Mouse (Mus musculus): Measurements from ENCODE around the gene Dpf1. TPM values are rescaled to one million over a fixed set of nuclear protein-coding genes. Genes with fewer than 3 reads are reported as not detected.

Gene Dpf1
- polyA plus RNA-seq (2016; fragmentation: Nextera tagmentation; extraction: Ambion mirVana) = 105 and 118 TPM in 2 replicates

DNA sequence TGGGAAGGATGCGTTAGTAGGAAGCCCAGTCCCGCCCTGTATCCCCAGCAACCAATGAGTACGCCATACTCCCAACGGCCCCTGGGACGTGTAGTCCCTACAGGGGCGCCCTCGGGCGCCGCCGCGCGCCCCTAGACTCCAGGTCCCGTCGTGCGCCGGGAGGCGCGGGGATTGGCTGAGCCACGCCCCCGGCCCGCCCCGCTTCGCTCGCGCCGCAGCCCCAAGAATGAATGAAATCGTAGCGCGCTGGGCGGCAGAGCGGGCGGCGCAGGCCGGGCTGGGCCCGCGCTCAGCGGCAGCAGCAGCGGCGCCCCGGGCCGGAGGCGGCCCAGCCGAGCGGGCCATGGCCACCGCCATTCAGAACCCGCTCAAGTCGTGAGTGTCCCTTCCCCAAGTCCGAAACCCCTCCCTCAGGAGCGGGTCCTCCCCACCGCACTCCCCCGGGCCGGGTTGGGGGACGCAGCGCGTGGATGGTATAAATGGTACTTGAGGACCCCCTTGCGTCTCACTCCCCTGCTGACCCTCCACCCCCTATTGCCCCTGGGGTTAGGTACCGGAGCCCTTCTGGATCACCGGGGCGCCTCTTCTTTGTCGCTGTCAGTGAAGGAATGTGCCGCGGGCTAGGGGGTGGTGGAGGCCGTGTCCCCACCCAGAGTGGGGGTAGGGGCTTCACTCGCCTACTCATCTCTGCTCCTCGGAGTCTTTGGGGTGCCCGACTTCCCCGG lies at the start of gene Dpf1:
Dpf1 (plus strand) TSS at position 214 of the 725 bp plus-strand sequence.
- under 1% methylated on average over 67 of the region's 67 CpGs for WGBS
- Histone ChIP-seq H3K4me1 (peaks cover 41% of the 10 kb centered on the region), H3K9me3 (no peaks in the 10 kb centered on the region)

DNA sequence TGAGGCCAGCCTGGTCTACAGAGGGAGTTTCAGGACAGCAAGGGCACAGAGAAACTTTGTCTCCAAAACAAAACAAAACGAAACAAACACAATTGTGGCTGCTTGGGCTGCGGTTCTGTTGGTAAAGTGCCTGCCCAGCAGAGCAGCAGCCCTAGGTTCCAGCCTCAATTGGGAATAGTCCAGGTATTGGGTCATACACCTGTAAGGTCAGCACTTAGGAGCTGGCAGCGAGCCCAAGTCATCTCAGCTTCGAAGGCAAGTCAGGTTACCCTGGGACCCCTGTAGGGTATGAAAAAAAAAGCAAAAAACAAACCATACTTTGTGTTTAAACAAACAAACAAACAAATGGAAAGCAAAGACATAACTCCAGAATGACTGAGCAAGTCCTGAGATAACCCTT lies 47.9 kb upstream of the Dpf1 start:
- Histone ChIP-seq H3K4me1 (peaks cover 7% of the 10 kb centered on the region), H3K4me3 (no peak overlapping the region)
- WGBS = 89% methylated on average over 4 of the region's 4 CpGs

More for the DNA sequence above, at the start of gene Dpf1:
- peak; percentile 70 for ATAC-seq (ENCODE audit: low FRiP score, low read depth)
- Histone ChIP-seq H3K4me2 (replicated peaks) (peak within 1 kb of the TSS; percentile 86), H3K9ac (peak within 1 kb of the TSS; percentile 83), H3K4me3 (peak within 1 kb of the TSS; percentile 68), H3K27me3 (replicated peaks) (no peaks in the 10 kb centered on the region), H3K36me3 (no peaks in the 10 kb centered on the region), H3K27ac (peak within 1 kb of the TSS; percentile 72)

DNA sequence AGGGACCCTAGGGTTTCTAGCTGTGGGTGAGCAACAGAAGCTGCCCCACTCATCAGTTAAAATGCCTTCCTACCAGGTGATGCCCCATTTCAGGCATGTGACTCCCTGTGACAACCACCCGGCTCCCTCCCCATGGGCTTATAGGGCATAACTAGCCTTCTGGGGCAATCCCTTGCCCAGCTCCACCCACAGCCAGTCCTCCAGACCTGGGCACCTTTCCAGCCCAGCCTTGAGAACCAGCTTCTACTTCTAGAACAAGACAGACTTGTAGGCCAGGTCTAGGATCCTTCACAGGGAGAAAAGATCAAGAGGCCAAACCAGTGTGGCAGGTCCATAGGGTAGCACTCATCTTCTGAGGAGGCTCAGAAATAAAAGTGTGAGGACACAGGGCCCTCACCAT lies 46.4 kb upstream of the Dpf1 start:
- Histone ChIP-seq H3K4me1 (peaks cover 7% of the 10 kb centered on the region), H3K27ac (no peak overlapping the region), H3K4me3 (no peak overlapping the region), H3K36me3 (no peaks in the 10 kb centered on the region), H3K27me3 (replicated peaks) (no peaks in the 10 kb centered on the region), H3K9ac (no peak overlapping the region), H3K4me2 (replicated peaks) (no peak overlapping the region), H3K9me3 (no peaks in the 10 kb centered on the region)
- ATAC-seq (ENCODE audit: low FRiP score, low read depth) = no peak
- 92% methylated on average over 1 of the region's 1 CpGs for WGBS

More for the DNA sequence above, 47.9 kb upstream of the Dpf1 start:
- Histone ChIP-seq H3K36me3 (no peaks in the 10 kb centered on the region), H3K4me2 (replicated peaks) (no peak overlapping the region), H3K27ac (no peak overlapping the region), H3K27me3 (replicated peaks) (no peaks in the 10 kb centered on the region), H3K9me3 (no peaks in the 10 kb centered on the region), H3K9ac (no peak overlapping the region)
- ATAC-seq (ENCODE audit: low FRiP score, low read depth) = no peak

DNA sequence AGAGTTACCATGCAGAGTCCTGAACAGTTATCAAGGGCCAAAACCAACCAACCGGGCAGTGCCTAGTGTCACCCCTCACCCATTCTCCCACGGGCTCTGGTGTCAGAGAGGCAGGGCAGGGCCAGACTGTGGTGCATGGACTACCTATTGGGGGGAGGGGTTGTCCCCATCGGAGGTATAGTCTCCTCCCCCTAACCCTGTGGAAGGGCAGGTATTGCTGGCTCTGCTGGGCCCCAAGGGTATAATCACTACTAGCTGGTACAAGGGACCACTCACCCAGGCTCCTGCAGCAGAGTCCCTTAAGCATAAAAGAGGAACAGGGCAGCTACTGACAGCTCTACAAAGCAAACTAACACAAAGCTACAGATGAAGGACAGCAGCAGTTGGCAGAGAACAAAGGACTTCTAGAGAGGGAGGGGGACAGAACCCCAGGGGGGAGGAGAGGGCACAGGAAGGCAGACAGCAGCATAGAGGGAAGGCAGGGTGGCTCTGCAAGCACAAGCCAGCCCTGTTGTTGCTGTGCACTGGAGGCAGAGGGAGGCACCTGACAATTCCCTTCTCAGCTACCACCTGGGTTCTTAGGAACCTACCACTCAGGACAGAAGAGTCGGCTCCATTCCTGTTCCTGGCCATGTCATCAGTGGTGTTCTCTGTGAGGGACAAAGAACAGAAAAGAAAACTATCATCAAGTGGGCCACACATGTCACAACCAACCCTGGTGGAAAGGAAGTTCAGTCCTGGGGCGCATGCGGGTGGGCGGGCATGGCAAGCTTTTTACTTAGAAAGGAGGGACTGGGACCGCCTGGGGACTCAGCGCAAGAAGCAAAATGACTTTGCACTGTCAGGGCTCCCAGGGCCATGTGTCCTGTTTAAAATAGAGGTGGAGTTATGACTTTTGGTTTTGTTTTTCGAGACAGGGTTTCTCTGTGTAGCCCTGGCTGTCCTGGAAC lies 43.7 kb upstream of the Dpf1 start:
- Histone ChIP-seq H3K36me3 (no peaks in the 10 kb centered on the region), H3K9me3 (no peaks in the 10 kb centered on the region), H3K4me3 (no peak overlapping the region), H3K9ac (0 out of 2 replicates have a peak overlapping the region, but pooled peaks have one; percentile 18), H3K4me1 (peaks cover 7% of the 10 kb centered on the region), H3K27ac (no peak overlapping the region), H3K4me2 (replicated peaks) (no peak overlapping the region), H3K27me3 (replicated peaks) (no peaks in the 10 kb centered on the region)
- whole genome bisulfite sequencing = 76% methylated on average over 10 of the region's 10 CpGs
- ATAC-seq (ENCODE audit: low FRiP score, low read depth) = no peak

DNA sequence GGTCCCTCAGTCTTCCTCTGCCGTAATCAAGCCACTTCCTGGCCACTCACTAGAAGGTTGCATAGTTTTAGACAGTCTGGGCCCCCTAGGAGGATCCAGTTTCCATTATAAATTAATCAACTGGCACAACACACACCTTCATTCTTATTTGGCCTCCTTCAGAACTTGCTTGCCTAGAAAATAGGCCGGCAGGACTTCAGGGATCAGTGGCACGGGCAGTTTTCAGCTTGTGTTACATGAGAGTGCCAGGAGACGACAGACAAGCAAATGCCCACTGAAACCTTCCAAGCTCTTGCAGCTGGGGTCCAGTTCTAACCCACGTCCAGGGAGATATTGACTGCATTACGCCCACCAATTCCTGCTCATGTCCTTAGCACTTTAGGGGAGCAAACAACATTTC lies 41.6 kb upstream of the Dpf1 start:
- Histone ChIP-seq H3K4me3 (no peak overlapping the region), H3K4me2 (replicated peaks) (no peak overlapping the region), H3K9me3 (no peaks in the 10 kb centered on the region), H3K27ac (no peak overlapping the region), H3K9ac (no peak overlapping the region), H3K36me3 (no peaks in the 10 kb centered on the region), H3K4me1 (peaks cover 7% of the 10 kb centered on the region), H3K27me3 (replicated peaks) (no peaks in the 10 kb centered on the region)
- 81% methylated on average over 6 of the region's 6 CpGs for WGBS
- no peak for ATAC-seq (ENCODE audit: low FRiP score, low read depth)

DNA sequence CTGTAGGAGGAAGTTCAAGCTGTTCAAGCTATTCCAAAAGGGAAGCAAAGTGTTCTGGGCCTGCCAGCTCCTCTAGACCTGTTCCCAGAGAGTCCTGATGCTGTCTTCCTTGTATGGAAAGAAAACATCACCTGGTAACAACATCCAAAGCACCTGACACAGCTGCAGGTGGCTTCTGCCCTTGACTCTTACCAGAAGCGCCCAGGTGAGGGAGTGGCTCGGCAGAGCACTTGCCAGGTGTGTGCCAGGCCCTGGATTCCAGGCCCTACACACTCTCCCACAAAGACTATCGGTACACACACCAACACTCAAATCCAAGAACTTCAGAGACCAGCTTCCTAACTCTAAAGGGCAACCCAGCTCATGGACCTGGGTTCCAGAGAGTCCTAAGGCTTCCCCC lies 39.9 kb upstream of the Dpf1 start:
- Histone ChIP-seq H3K9ac (no peak overlapping the region), H3K36me3 (no peaks in the 10 kb centered on the region), H3K4me2 (replicated peaks) (no peak overlapping the region), H3K27ac (no peak overlapping the region), H3K4me3 (no peak overlapping the region), H3K9me3 (no peaks in the 10 kb centered on the region), H3K4me1 (peaks cover 7% of the 10 kb centered on the region), H3K27me3 (replicated peaks) (no peaks in the 10 kb centered on the region)
- ATAC-seq (ENCODE audit: low FRiP score, low read depth) = no peak
- WGBS = 93% methylated on average over 3 of the region's 3 CpGs

DNA sequence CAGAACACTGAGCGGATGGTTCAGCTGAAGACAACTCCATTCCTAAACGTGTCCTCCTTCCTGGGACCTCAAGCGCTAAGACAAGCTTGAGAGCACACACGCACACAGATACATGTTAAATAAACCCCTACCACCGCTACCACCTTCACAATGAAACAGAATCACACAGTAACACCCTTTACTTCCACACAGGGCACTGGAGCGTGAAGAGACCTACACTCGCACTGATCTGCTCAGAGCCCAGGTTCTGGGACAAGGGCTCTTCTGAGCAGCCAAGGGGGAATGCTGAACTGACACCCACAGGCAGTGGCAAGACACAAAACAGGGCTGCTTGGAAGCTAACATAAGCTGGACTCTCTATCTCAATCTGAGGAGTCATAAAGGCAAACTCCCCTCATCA lies 38.1 kb upstream of the Dpf1 start:
- no peak for ATAC-seq (ENCODE audit: low FRiP score, low read depth)
- H3K4me1 ChIP-seq = no peaks in the 10 kb centered on the region
- no peak overlapping the region for H3K9ac ChIP-seq
- no peaks in the 10 kb centered on the region for H3K9me3 ChIP-seq
- H3K36me3 ChIP-seq = no peaks in the 10 kb centered on the region
- H3K4me3 ChIP-seq = no peak overlapping the region
- no peak overlapping the region for H3K27ac ChIP-seq
- H3K4me2 ChIP-seq (replicated peaks) = no peak overlapping the region
- WGBS = 90% methylated on average over 7 of the region's 7 CpGs
- no peaks in the 10 kb centered on the region for H3K27me3 ChIP-seq (replicated peaks)

DNA sequence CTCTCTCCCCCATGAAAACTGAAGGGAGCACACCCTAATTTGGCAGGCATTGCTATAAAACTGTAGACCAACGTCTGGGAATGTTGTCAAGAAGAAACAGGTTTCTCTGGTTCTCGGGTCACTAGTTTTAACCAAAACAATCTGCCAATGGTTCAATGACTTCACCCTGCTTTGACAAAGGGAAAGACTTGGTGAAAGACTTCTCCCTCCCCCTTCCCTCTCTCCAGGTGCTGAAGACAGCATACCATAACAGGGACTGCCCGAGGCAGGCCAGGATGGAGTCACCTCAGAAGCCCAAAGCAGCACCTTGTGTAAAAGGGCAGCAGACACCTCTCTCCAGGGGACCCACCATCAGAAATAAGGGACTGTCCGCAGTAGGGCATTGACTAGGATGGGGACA lies 36.8 kb upstream of the Dpf1 start:
- no peak overlapping the region for H3K27ac ChIP-seq
- H3K36me3 ChIP-seq = no peaks in the 10 kb centered on the region
- 68% methylated on average over 4 of the region's 4 CpGs for WGBS
- no peak overlapping the region for H3K9ac ChIP-seq
- no peak overlapping the region for H3K4me3 ChIP-seq
- no peaks in the 10 kb centered on the region for H3K4me1 ChIP-seq
- H3K9me3 ChIP-seq = no peaks in the 10 kb centered on the region
- H3K27me3 ChIP-seq (replicated peaks) = no peaks in the 10 kb centered on the region
- no peak overlapping the region for H3K4me2 ChIP-seq (replicated peaks)
- no peak for ATAC-seq (ENCODE audit: low FRiP score, low read depth)

DNA sequence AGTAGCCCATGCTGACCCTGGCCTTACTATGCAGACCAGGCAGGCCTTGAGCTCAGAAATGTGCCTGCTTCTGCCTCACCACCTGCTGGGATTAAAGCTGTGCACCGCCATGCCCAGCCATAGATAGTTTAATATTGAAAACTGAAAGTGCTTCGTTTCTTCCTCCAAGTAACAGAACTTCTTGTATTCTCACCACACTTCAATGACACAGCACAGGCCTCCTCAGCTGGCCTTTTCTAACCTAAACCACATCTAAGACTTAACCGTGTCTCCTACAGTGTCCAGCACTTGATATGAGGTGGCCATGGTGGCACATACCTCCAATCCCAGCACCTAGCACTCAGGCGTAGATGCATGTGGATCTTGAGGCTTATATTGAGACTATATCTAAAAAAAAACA lies 33.3 kb upstream of the Dpf1 start:
- no peaks in the 10 kb centered on the region for H3K4me1 ChIP-seq
- H3K9me3 ChIP-seq = no peaks in the 10 kb centered on the region
- no peak for ATAC-seq (ENCODE audit: low FRiP score, low read depth)
- no peak overlapping the region for H3K27ac ChIP-seq
- no peaks in the 10 kb centered on the region for H3K27me3 ChIP-seq (replicated peaks)
- no peak overlapping the region for H3K9ac ChIP-seq
- no peak overlapping the region for H3K4me2 ChIP-seq (replicated peaks)
- 90% methylated on average over 4 of the region's 4 CpGs for WGBS
- no peak overlapping the region for H3K4me3 ChIP-seq
- no peaks in the 10 kb centered on the region for H3K36me3 ChIP-seq

DNA sequence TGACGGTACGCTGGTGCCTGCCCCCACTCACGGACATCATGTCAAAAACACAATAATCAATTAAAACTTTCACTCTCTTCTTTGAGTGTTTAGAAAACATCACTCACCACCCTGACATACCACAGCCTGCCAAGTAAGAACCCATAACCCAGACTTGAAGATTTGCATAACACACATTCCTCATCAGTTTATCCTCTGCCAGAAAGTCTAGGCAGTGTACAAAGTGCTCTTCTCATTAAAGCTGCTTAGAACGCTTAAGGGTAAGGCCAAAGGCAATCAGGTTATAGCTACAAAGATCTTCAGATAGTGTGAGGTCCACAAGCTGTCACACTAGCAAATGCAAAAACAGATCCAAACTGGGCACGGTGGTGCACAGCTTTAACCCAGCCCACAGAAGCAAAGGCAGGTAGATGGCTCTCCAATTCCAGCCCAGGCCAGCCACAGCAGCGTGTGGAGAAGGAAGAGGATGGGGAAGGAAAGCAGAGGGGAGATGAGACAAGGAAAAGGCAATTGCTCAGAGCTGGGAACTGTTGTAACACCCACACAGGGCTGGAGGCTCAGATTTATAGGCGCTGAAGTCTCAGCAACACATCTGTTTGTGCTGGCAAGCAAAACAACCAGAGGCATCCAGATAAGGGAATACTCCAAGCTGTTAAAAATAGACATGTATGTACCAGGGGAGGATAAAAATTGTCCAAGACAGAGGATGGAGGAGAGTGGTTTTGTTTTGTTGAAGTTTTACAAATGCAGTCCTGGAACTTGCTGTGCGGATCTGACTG lies 31.9 kb upstream of the Dpf1 start:
- Histone ChIP-seq H3K4me1 (no peaks in the 10 kb centered on the region), H3K27me3 (replicated peaks) (no peaks in the 10 kb centered on the region), H3K4me3 (no peak overlapping the region), H3K4me2 (replicated peaks) (no peak overlapping the region), H3K27ac (no peak overlapping the region), H3K9ac (no peak overlapping the region), H3K9me3 (no peaks in the 10 kb centered on the region), H3K36me3 (no peaks in the 10 kb centered on the region)
- 80% methylated on average over 8 of the region's 8 CpGs for WGBS
- ATAC-seq (ENCODE audit: low FRiP score, low read depth) = no peak

DNA sequence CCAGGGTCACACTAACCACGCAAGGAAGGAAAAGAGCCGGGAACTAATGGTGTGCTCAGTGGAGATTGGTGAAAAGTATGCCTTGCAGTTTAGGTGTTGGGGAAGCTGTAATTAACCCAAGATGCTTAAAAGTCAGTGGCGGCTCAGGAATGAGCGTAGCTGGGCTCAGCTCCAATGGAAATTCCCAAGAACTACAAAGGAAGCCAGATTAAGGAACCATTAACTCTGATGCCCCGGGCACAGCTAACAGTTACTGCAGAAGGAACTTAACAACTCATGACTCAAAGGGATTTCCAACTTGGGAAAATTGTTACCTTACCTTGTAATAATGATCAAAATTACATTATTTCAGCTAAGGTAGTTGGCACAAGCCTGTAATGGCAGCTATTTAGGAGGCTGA lies 27.0 kb upstream of the Dpf1 start:
- no peak for ATAC-seq (ENCODE audit: low FRiP score, low read depth)
- H3K9me3 ChIP-seq = no peaks in the 10 kb centered on the region

DNA sequence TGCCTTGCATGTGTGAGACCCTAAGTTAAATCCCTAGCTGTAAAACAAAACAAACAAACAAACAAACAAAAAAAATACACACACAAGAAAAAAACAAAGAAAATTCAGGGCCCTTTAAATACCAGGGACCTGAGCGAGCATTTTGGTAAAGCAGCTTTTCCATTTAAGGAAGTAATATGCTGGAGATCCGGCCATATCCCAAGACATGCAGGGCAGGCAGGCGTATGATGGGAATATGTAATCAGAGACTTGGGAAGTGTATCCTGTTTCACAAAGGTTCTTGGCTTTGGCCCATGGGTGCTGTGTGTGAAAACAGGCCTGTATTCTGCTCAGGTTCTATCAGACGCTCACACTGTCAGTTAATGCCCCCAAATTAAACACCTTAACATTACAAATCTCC lies 26.2 kb upstream of the Dpf1 start:
- no peak overlapping the region for H3K4me2 ChIP-seq (replicated peaks)
- no peak for ATAC-seq (ENCODE audit: low FRiP score, low read depth)
- no peaks in the 10 kb centered on the region for H3K36me3 ChIP-seq
- peaks cover 27% of the 10 kb centered on the region for H3K27me3 ChIP-seq (replicated peaks)
- no peak overlapping the region for H3K27ac ChIP-seq
- WGBS = 89% methylated on average over 4 of the region's 4 CpGs
- H3K9me3 ChIP-seq = no peaks in the 10 kb centered on the region
- peaks cover 15% of the 10 kb centered on the region for H3K4me1 ChIP-seq
- no peak overlapping the region for H3K4me3 ChIP-seq
- H3K9ac ChIP-seq = no peak overlapping the region

More for the DNA sequence above, 27.0 kb upstream of the Dpf1 start:
- WGBS = 84% methylated on average over 5 of the region's 5 CpGs
- Histone ChIP-seq H3K36me3 (no peaks in the 10 kb centered on the region), H3K27me3 (replicated peaks) (peaks cover 19% of the 10 kb centered on the region), H3K4me3 (no peak overlapping the region), H3K4me2 (replicated peaks) (no peak overlapping the region), H3K9ac (no peak overlapping the region), H3K4me1 (peaks cover 10% of the 10 kb centered on the region), H3K27ac (no peak overlapping the region)
